Mouse (Mus musculus) retina, adult 2 months (tissue): ENCODE measurements around the gene Xcr1.

Source experiments
- DNase-seq: peaks from one replicate; pipeline ENCODE4 v3.0.0-alpha.2; 2012; ENCODE audit warnings: low read depth, low spot score

Gene Xcr1

GRCm38 (mm10) chr9:123814821-123815220 is 47.0 kb downstream of the Xcr1 start:
- DNase-seq = no peak

- DNase-seq = no peak
Measured at GRCm38 (mm10) chr9:123814326-123814725, 47.5 kb downstream of the Xcr1 start.

- DNase-seq = no peak
Measured at GRCm38 (mm10) chr9:123811831-123812230, 50.0 kb downstream of the Xcr1 start.

GRCm38 (mm10) chr9:123808583-123808982 is 53.2 kb downstream of the Xcr1 start:
- DNase-seq = no peak

- DNase-seq = no peak
Measured at GRCm38 (mm10) chr9:123806267-123806666, 55.6 kb downstream of the Xcr1 start, which contains the start of gene Cxcr6. TSS of gene Cxcr6 (plus strand) at chr9:123806475.

- no peak for DNase-seq
Measured at GRCm38 (mm10) chr9:123805241-123805640, 56.6 kb downstream of the Xcr1 start.

- DNase-seq = no peak
Measured at GRCm38 (mm10) chr9:123802896-123803295, 58.9 kb downstream of the Xcr1 start.

GRCm38 (mm10) chr9:123802421-123802820 is 59.4 kb downstream of the Xcr1 start:
- no peak for DNase-seq
